18 mouse cellular contexts compared by ENCODE assay signal in the genomic region with DNA sequence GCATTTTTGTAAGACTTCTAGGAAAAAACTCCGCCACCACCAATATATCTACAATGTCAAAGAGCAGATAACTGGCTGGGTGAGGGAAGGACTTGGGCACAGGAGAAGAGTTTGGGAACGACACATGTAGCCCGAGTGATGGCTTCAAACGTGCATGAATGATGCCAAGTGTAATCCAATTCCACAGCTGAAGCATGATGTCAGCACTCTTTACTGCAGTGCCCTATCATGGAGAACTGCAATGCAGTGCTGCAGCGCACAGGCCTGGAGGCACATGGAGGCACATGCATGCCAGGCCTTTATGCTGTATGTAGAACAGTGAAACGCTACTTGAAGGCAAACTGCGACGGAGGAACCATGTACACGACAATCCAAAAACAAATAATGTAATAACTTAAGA. TPM values are rescaled to one million over a fixed set of nuclear protein-coding genes. Genes with fewer than 3 reads are reported as not detected.
DNase-seq lines count a peak whose midpoint lies in the region; ATAC-seq and TF ChIP-seq lines count a peak whose summit lies in the region.
"Had no signal": no experiment of that assay in that cellular context is flagged by ENCODE, and none has a peak within 500 bp of the region (broad histone marks: within the 10 kb centered on the region; RNA-seq: fewer than 3 reads in every experiment).

No protein-coding gene starts in this region.

- H3K4me1 ChIP-seq in heart, embryonic 10.5 days, result peaks cover 23% of the 10 kb centered on the region
- peaks cover 11% of the 10 kb centered on the region for H3K4me1 ChIP-seq in midbrain, embryonic 10.5 days
- H3K4me1 ChIP-seq: forebrain, embryonic 13.5 days had no signal

- WGBS in heart, embryonic 10.5 days, result 90% methylated on average over 9 of the region's 9 CpGs
- WGBS in midbrain, embryonic 10.5 days, result 94% methylated on average over 9 of the region's 9 CpGs

- peaks cover 40% of the 10 kb centered on the region for H3K79me3 ChIP-seq in C2C12 (ENCODE audit: low read depth)

- H3ac ChIP-seq in C2C12 (ENCODE audit: control insufficient read depth, insufficient read length, low read depth), result no peak overlapping the region

- no peak for TF ChIP-seq CTCF in C2C12 (IDR thresholded peaks at IDR 0.05; ENCODE audit: control insufficient read depth, insufficient read depth, insufficient read length)

- peak; percentile 83 for DNase-seq in heart, adult 11 months
- DNase-seq in heart, embryonic 10.5 days (ENCODE audit: low spot score), result no peak
- DNase-seq in kidney, adult 9 months, result peak; percentile 2
- no peak for DNase-seq in kidney, postnatal 4 days
- DNase-seq in midbrain, embryonic 10.5 days (ENCODE audit: low spot score), result no peak
- DNase-seq: adrenal gland, adult 8-10 months; cerebellum, adult 11-12 months; cerebellum, adult 9-11 months; cerebellum, postnatal 36 days; forebrain, postnatal 0 days; gastrocnemius, postnatal 36 days; heart, adult 18-20 months had no signal

- peaks cover 55% of the 10 kb centered on the region for H3K79me2 ChIP-seq in C2C12 (ENCODE audit: control insufficient read depth, insufficient read depth)

- H3K27me3 ChIP-seq in heart, embryonic 10.5 days (ENCODE audit: insufficient read depth, poor library complexity, severe bottlenecking), result no peaks in the 10 kb centered on the region
- H3K27me3 ChIP-seq in C2C12 (ENCODE audit: control insufficient read depth, insufficient read depth, insufficient read length), result no peaks in the 10 kb centered on the region
- H3K27me3 ChIP-seq in midbrain, embryonic 10.5 days (ENCODE audit: low read depth, poor library complexity, severe bottlenecking), result no peaks in the 10 kb centered on the region
- H3K27me3 ChIP-seq: embryonic facial prominence, embryonic 13.5 days; forebrain, embryonic 13.5 days; hindbrain, embryonic 13.5 days had no signal

- H3K27ac ChIP-seq in heart, embryonic 10.5 days, result no peak overlapping the region
- no peak overlapping the region for H3K27ac ChIP-seq in midbrain, embryonic 10.5 days (replicated peaks)
- H3K27ac ChIP-seq: embryonic facial prominence, embryonic 13.5 days; forebrain, embryonic 13.5 days; hindbrain, embryonic 13.5 days; hindbrain, postnatal 0 days had no signal

- ATAC-seq in erythroblast, adult 5-6 weeks (replicated peaks; ENCODE audit: low FRiP score, poor library complexity, severe bottlenecking), result 0 out of 2 replicates have a peak, but pooled peaks have one; percentile 29
- ATAC-seq: forebrain, embryonic 13.5 days; forebrain, postnatal 0 days; hindbrain, postnatal 0 days had no signal

- peaks cover 23% of the 10 kb centered on the region for H3K36me3 ChIP-seq in heart, embryonic 10.5 days
- peaks cover 19% of the 10 kb centered on the region for H3K36me3 ChIP-seq in C2C12 (ENCODE audit: control insufficient read depth, insufficient read depth)
- peaks cover 24% of the 10 kb centered on the region for H3K36me3 ChIP-seq in midbrain, embryonic 10.5 days

- H3K9me3 ChIP-seq in heart, embryonic 10.5 days, result no peaks in the 10 kb centered on the region
- H3K9me3 ChIP-seq in midbrain, embryonic 10.5 days (replicated peaks), result no peaks in the 10 kb centered on the region
- H3K9me3 ChIP-seq: embryonic facial prominence, embryonic 13.5 days; forebrain, embryonic 13.5 days; hindbrain, embryonic 13.5 days had no signal

- no peak overlapping the region for H3K4me3 ChIP-seq in heart, embryonic 10.5 days
- no peak overlapping the region for H3K4me3 ChIP-seq in C2C12 (ENCODE audit: insufficient read depth, poor library complexity, severe bottlenecking)
- no peak overlapping the region for H3K4me3 ChIP-seq in midbrain, embryonic 10.5 days
- H3K4me3 ChIP-seq: embryonic facial prominence, embryonic 13.5 days; forebrain, embryonic 13.5 days; hindbrain, embryonic 13.5 days had no signal

TF ChIP-seq in C2C12, 6 proteins besides CTCF, POLR2A, EP300 and RAD21:
- TF ChIP-seq USF1 (IDR thresholded peaks at IDR 0.05; ENCODE audit: low read depth) (no peak), MAX (IDR thresholded peaks at IDR 0.05) (no peak), MYOD1 (IDR thresholded peaks at IDR 0.05; ENCODE audit: control insufficient read depth, insufficient read length, low read depth) (peak; percentile 23)

RNA-seq across cellular contexts. Expression of gene Trak2, which starts 26.5 kb away (rescaled TPM):
- 19.6 and 34.1 TPM in 2 replicates for polyA plus RNA-seq in heart, embryonic 10.5 days (2016; fragmentation: Nextera tagmentation; extraction: Ambion mirVana)
- polyA plus RNA-seq in C2C12 (2012; fragmentation: generic; extraction: Trizol), result 12.2 TPM
- 1,139 and 1,320 TPM in 2 replicates for total RNA-seq in erythroblast, adult 5-6 weeks (2015; ENCODE audit: low replicate concordance)
- 1,424 and 1,593 TPM in 2 replicates for total RNA-seq in erythroblast, adult 5-6 weeks (2017; ENCODE audit: low replicate concordance)
- polyA plus RNA-seq in midbrain, embryonic 10.5 days (2016; fragmentation: Nextera tagmentation; extraction: Ambion mirVana), result 8.9 and 11.3 TPM in 2 replicates

RNA-seq across cellular contexts. Expression of gene Stradb, which starts 26.6 kb away (rescaled TPM):
- 22.8 and 23.8 TPM in 2 replicates for polyA plus RNA-seq in heart, embryonic 10.5 days (2016; fragmentation: Nextera tagmentation; extraction: Ambion mirVana)
- polyA plus RNA-seq in C2C12 (2012; fragmentation: generic; extraction: Trizol), result 6.0 TPM
- 256 and 272 TPM in 2 replicates for total RNA-seq in erythroblast, adult 5-6 weeks (2015; ENCODE audit: low replicate concordance)
- total RNA-seq in erythroblast, adult 5-6 weeks (2017; ENCODE audit: low replicate concordance), result 236 and 255 TPM in 2 replicates
- polyA plus RNA-seq in midbrain, embryonic 10.5 days (2016; fragmentation: Nextera tagmentation; extraction: Ambion mirVana), result 26.8 and 33.9 TPM in 2 replicates

Comparison
In these comparisons a context has a peak if more than half of its experiments do, and no peak if none do; other contexts are left out.
1. DNase-seq: peak in heart, adult 11 months (single experiment) and kidney, adult 9 months (single experiment); none in heart, embryonic 10.5 days (single experiment), kidney, postnatal 4 days (0 of 2) and midbrain, embryonic 10.5 days (single experiment).